Mouse (Mus musculus): ENCODE measurements at regions not wholly inside any gene's neighbourhood (a gene's known extent, or its start where the extent isn't known, plus 50 kb on each side); places are given as distances from the start of the nearest gene placed in this dataset.

- in situ Hi-C loops (cut with MboI, MseI): no loop called here
Measured at GRCm38 (mm10) chr11:57911698-57912283, 79.2 kb upstream of the Hand1 start.

DNA sequence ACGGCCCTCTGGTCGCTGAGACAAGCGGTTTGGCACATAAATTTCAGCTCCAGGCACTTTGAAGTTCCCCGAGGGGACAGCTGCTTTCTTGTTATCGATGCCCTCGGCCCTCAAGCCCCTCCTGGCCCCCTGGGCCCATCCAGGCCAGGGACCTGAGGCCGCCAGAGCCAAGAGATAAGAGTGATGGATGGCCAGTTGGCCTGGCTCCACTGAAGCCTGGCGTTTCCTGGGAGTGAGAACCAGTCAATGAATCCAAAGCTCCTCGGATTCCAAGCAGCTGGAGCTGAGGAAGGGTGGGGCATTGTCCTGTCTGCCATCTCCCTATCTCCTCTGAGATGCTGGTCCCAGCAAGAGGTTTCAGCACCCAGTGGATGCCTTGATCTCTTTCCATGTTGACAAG, 71.6 kb upstream of the Hand1 start:
- in situ Hi-C loops (cut with MboI, MseI): no loop called here

DNA sequence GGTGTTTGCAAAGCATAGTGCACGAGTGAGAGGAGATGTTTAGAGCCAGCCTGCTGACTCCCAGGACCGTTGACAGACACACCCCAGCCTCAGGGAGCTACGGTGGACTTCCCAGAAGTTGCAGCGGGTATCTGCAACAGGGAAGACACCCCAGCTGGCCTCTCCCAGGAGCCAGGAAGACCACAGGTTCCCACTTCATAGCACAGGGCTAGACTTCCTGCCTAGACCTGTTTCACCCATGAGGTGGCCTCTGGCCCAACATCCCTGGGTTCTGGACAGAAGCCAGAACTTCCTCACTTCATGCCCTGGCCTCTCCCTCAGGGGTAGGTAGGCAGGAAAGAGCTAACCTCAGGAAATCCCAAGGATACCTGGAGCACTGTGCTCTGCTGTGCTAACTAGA, 66.7 kb upstream of the Hand1 start:
- in situ Hi-C loops (cut with MboI, MseI): no loop called here

DNA sequence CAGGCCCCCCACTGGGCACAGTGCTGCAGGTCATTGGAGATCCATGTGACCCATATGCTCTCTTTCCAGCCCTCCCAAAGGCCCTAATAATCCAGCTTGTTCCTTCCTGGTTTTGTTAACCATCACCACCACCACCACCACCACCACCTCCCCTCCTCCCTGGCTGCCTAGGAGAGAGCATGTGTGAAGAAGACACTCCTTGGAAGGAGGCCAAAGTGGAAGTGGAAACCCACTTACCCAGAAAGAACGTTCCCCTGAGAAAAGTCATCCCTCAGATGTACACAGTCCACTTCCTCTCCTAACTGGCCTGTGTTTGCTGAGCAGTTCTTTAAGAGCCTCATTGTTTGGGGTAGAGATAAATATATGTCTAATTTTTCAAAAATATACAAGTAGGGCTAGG, 62.9 kb upstream of the Hand1 start:
- in situ Hi-C loops (cut with MboI, MseI): no loop called here

GRCm38 (mm10) chr11:57882736-57883635, 50.4 kb upstream of the Hand1 start:
- in situ Hi-C loops (cut with MboI, MseI): no loop called here

All from regulatory T cell (primary cell).